Mouse (Mus musculus): ENCODE measurements around the gene Ranbp3.

Ranbp3 gene

GRCm38 (mm10) chr17:56728117-56728516, 55.0 kb downstream of the Ranbp3 start:
- DNase-seq = peak; percentile 92

DNA sequence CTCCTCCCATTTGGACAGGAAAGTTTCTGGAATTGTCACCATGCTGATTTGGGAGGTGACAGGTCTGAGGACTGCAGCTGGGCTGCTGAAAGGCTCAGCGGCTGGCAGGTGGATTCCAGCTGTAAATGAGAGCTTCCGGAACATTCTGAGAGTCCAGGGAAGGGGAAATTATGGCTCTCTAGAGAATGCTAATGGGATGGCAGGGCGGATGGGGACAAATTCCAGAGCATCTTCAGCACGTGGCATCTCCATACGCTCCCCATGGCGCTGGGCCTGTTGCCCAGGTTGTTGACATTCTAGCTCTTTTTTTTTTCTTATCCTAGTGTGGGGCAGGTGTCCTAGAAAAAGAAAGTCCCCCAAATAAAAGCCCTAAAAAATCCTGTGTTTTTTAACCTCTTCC, 56.1 kb downstream of the Ranbp3 start:
- DNase-seq = peak; percentile 88

DNA sequence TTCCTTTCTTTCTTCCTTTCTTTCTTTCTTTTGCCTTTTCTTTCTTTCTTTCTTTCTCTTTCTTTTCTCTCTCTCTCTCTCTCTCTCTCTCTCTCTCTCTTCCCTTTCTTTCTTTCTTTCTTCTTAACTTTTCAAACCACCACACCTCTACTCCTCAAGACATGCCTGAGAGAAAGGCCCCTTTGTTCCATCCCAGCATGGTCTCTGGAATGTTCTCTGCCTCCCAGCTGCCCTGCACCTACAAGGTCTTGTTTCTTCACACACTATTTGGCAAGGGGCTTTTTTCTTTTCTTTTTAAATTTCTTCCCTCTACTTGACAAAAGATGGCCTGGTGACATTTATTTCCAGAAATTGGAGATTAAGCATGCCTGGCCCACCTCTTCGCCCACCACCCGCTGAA, 56.6 kb downstream of the Ranbp3 start:
- no peak for DNase-seq

DNA sequence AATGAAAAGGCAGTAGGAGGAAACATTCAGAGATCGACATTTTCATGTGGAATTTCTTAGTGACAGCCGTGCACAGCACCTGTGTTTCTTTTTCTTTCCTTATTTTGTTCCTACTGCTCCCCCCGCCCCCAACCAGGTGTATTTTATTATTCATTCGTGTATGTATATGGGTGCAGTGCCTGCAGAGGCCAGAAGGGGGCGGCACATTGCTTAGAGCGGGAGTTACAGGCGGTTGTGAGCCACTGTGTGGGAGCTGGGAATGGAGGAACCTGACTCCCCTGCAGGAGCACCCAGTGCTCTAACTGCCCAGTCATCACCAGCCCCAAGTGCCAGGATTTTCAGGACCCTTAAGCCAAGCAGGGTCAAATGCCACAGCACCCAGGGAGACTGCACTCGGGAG, 63.4 kb downstream of the Ranbp3 start:
- no peak for DNase-seq

DNA sequence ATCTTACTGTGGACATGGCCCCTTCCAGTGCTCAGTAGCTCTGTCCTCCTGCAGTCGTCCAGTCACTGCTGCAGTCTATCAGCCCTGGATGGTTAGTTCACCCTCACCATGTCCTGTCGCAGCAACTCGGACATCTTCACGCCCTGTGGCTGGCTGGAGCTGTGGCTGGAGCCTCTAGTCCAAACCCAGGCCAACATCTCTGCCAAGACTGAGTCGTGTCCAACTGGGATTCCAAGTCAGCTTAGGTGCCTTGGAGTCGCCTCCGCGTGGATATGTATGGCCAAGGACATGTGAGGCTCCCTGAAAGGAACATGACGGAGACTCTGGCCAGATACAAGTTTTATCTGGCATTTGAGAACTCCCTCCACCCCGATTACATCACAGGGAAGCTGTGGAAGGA, 65.1 kb downstream of the Ranbp3 start:
- DNase-seq = no peak

GRCm38 (mm10) chr17:56740118-56740787, 67.2 kb downstream of the Ranbp3 start:
- DNase-seq = no peak

- no peak for DNase-seq
Observed at GRCm38 (mm10) chr17:56740788-56741160, 67.7 kb downstream of the Ranbp3 start.

DNA sequence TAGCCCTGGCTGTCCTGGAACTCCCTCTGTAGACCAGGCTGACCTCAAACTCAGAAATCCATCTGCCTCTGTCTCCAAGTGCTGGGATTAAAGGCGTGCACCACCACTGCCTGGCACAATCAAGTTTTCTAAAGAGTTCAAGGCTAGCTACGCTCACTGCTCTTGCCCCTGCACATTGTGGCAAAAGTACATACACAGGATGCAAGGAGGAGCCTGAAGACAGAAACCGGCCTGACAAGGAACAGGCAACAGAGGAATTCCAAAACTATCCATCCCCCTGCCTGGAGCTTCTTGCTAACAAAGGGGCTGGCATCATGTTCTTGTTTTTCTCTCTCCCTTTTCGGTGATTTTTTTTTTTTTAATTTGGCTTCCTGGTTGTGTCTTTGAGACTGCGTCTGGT, 71.1 kb downstream of the Ranbp3 start:
- no peak for DNase-seq

DNA sequence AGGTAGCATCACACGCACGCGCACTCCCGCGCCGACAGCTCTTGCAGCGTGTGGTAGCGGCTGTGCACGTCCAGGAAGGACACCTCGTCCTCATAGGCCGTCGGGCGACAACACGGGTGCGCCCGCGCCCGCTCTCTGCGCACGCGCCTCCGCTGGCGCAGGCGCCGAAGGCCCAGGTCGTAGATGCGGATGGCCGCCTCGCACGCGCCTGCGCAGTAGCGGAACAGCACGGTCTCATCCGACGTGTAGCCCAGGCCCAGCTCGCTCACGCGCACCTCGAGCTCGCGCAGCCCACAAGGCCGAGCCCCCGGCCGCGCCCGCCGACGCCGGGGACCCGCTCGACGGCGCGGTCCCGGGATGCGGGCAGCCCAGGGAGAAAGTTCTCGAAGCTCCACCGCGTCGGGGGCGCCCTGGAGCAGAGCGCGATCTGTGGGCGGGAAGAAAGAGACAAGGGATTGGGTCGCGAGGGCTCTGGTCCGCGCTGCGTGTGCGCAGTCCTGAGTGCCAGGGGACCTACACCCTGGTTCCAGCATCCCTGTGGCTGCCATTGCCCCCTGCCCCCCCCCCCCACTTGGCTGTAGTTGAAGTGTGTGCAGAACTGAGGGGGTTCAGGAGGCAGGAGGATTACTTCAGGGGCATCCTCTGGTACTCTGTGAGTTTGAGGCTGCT, 78.4 kb downstream of the Ranbp3 start:
- no peak for DNase-seq

DNA sequence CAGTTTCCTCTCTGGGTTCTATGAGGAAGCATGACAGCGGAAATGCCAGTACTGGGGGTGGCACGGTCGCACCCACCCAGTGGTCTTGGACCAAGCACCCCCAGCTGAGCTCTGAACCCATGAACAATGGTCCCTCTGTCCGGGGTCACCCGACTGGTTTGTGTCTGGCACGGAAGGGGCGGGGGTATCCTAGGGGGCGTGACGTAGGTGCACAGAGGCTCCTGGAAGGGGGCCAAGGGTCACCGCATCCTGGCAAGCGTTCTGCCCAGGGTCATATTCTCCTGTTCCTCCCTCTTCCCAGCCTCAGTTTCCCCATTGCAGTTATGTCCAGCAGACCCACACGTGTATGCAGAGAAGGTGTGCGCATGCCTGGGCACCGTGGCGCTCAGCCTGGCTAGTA, 80.4 kb downstream of the Ranbp3 start:
- no peak for DNase-seq

- no peak for DNase-seq
Observed at GRCm38 (mm10) chr17:56754271-56755185, 81.4 kb downstream of the Ranbp3 start.

GRCm38 (mm10) chr17:56756703-56757399, 83.8 kb downstream of the Ranbp3 start:
- DNase-seq = peak; percentile 94

GRCm38 (mm10) chr17:56757416-56758123, 84.5 kb downstream of the Ranbp3 start, which contains the start of gene Nrtn:
TSS of gene Nrtn (minus strand) at chr17:56757530.
- DNase-seq = peak; percentile 98

DNA sequence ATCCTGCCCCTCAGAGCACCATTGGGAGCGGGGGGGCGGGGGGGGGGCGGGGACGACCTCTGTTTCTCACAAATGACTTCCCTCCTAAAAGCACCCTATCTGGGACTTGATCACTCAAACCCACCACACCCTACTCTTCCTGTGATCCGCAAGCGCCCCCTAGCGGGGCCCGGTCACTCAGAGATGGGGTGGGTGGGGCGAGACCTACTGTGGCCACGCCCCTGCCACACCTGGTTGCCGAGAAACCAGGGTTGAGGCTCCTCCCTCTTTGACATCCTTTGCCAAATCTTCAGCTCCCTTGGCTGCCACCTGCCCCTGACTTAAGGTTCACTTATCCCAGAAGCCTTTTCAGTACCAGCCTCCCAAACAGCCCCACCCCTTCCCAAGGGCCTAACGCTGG, 85.0 kb downstream of the Ranbp3 start:
- peak; percentile 96 for DNase-seq

DNA sequence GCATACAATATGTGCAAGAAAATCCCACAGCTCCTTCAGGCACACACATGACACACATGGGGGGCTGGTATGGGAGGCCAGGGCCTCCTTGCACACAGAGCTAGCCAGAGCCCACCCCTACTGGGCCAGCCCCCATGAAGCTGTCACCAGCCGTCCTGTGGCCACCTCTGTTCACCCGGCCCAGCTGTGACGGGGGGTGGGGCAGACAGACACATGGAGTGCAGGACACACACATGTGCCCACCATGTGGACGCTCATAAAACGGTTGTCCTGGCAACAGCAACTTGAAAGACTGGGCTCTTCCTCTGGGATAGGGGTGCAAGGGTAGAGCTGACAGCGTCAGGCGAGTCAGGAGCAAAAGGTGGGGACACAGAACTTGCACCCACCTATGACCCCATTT, 86.2 kb downstream of the Ranbp3 start:
- DNase-seq = peak; percentile 91

GRCm38 (mm10) chr17:56761077-56761476, 88.0 kb downstream of the Ranbp3 start:
- peak; percentile 85 for DNase-seq

Data from heart, adult 11 months (tissue).